Mouse (Mus musculus) ovary, adult 18-20 months (tissue): ENCODE measurements at regions not wholly inside any gene's neighbourhood (a gene's known extent, or its start where the extent isn't known, plus 50 kb on each side); places are given as distances from the start of the nearest gene placed in this dataset.

Experiments
- DNase-seq: peaks from one replicate; pipeline ENCODE4 v3.0.0; 2022; ENCODE audit warnings: low spot score, mixed read lengths

DNA sequence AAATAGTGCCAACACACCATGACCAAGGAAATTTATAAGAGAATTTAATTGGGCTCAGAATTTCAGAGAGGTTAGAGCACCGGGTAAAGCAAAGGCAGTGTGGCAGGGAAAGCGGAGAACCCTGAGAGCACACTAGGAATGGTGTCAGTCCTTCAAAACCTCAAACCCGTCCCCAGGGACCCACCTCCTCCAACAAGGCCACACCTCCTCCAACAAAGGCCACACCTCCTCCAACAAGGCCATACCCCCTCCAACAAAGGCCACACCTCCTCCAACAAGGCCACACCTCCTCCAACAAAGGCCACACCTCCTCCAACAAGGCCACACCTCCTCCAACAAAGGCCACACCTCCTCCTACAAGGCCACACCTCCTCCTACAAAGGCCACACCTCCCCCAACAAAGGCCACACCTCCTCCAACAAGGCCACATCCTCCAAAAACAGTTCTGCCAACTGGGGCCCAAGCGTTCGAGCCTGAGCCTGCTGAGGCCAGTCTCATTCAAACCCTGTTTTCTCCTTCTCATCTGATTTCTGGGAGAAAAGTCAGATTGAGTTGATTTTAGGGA, 109.8 kb upstream of the Zfp217 start:
- no peak for DNase-seq

DNA sequence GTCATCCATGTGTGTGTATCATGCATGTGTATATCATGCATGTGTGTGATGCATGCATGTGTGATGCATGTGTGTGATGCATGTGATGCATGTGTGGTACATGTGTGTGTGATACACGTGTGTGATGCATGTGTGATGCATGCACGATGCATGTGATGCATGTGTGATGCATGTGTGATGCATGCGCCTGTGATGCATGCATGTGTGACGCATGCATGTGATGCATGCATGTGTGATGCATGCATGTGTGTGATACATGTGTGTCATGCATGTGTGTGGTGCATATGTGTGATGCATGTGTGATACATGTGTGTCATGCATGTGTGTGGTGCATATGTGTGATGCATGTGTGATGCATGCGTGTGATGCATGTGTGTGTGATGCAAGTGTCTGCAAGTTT, 108.1 kb upstream of the Zfp217 start:
- no peak for DNase-seq

DNA sequence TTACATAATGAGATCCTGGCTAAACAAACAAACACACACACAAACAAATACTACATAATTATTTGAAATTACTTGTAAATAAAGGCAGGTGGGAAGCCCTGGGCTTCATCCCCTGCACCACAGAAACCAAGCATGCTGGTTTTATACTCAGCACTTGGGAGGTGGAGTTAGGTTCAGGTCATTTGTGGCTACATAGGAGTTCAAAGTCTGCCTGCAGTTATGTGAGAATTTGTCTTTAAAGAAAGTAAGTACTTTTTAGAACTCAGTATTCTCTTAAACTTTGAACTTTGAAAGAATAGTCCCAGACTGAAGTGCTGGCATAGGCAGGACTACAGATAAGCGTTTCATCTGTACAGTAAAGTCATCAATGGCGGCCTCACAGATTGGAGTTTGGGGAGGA, 107.6 kb upstream of the Zfp217 start:
- DNase-seq: no peak

DNA sequence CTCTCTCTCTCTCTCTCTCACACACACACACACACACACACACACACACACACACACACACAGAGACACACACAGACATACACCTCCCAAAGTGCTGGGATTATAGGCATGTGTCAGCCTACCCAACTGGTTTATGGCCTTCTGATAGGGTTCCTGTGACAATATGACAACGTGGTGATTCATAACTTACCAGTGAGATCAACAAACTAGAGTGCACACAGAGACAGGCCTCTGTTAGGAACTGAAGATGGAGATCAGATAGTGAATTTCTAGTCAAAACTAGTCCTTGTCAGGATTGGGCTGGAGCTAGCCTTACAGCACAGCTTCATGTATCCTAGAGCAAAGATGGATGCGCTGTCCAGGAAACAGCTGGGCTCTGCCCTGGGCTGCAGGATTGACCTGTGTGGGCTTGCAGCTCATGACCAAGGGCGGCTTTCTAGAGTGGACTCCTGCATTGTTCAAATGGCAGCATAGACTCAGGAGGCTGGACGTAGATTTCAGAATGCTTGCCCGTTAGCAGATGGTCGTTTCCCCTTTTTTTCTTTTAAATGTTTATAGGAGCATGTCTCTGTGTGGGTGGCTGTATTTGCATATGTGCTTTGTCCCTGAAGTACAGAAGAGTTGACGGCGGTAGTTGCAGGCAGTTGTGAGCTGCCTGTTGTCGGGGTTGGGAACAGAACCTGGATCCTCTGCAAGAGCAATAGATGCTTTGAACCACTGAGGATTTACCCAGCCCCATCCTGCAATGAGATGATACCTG, 106.0 kb upstream of the Zfp217 start:
- no peak for DNase-seq

DNA sequence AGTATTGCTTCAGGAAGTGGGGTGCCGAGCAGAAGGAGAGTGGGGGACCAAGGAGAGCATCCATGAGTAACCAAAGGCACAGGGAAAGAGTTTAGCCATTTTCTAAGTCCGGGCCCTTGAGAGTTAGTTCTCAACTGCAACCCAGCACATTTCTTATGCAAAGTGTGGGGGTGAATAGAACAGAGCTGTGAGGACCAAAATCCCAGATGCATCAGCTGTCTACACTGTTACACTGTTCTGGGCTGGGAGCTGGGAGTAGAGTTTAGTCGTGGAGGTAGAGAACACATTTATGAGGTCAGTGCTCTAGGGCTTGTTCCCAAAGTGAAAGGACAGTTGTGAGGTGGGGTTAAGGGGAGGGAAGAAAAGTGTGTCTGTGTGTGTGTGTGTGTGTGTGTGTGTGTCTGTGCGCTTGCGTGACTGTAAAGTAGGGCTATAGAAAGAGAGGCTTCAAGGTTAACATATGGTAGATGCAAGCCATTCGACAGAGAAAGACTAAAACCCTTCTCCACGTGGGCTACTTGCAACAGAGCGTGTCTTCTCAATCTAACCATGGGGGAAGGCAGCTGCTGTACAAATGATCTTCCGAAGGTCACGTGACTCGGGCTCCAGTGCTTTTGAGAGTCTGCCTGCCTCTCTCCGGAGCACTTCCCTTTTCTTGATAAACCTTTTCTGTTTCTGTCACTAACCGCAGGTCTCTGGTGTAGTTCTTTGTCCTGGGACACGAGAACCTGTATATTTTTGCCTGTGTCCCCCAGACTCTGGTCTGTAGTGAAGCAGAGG, 104.5 kb upstream of the Zfp217 start:
- no peak for DNase-seq

DNA sequence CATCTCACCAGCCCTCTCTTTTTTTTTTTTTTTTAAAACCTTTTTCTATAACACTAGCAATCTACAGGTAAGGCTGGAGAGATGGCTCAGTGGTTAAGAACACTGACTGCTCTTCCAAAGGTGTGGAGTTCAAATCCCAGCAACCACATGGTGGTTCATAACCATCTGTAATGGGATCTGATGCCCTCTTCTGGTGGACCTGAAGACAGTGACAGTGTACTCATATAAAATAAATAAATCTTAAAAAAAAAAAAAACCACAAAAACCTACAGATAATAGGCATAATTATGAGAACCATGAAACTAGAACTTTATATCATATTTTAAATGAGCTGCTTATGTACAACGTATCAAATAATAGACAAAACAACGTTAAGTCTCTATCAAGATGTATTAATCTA, 102.8 kb upstream of the Zfp217 start:
- no peak for DNase-seq

DNA sequence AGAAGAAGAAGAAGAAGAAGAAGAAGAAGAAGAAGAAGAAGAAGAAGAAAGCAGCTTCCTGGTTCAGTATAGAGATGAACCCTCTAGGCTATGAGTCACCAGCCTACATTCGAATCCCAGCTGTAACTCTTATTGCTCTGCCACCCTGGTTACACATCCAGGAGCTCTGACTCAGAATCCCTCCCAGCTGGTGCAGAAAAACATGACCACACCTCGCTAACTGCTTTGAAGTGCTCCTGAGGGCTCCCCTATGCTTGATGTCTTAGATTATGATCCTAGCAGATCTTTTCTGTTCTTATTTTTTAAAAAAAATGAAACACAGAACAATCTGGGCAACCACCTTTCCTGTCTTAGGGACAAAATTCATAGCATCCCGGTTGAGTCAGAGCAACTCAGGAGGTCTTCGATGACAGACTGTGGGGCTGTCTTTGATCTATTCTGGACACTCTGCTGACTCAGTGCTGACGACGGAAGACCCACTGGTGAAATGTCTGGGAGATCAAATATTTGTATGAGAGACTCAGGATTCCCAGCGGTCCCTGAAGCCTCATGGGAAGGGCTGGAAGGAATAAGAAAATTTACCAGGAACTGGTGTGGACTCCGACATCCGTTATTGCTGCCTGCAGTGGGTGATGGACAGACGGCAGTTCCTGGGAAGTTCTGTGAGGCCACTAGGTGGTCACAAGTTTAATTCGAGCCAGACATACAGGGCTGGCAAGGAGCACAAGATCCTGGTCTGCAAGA, 100.0 kb upstream of the Zfp217 start:
- no peak for DNase-seq

DNA sequence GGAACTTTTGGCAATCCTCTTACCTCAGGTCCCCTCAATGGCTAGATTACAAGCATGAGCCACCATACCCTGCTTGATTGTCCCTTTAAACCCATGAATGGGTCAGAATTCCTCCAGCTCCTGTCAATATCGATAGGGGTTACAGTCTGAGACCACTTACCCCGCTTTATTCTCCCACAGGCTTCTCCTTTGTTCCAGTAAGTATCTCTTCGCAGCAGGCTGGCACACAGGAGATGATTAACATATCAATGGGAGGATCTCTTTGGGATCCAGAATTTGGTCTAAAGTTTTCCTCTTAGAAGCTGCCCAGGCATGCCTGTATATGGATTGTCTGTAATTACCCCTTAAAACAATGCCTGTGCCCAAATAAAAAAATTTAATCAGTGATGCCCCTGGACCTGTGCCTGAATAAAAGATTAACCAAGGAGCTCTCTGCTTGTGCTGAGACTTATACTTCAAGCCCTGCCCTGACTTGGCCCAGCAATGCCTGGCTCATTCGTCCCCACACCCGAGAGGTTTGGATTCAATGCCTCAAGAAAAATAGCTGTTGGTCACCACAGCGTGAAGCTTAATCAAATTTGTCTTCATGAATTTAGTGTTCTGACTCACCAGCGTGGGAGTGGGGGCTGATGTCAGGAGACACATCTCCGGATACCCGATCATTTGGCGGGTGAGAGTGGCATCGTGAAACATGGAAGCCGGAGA, 97.9 kb upstream of the Zfp217 start:
- DNase-seq: no peak

DNA sequence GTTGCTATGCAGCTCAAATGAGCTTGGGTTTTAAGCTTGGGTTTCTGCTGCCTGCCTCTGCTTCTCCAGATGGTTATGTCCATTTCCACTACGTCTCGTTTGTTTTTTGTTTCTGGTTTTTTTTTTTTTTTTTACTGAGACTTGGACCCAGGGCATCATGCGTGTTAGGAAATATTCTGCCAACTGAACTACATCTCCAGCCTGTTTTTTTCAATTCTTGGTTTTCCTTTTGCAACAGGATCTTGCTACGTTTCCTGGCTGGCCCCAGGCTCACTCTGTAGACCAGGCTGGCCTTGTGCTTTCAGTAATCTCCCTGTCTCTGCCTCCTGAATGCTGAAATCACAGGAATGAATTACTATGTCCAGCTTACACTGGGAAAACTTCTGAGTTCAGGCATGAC, 96.2 kb upstream of the Zfp217 start:
- DNase-seq: no peak

DNA sequence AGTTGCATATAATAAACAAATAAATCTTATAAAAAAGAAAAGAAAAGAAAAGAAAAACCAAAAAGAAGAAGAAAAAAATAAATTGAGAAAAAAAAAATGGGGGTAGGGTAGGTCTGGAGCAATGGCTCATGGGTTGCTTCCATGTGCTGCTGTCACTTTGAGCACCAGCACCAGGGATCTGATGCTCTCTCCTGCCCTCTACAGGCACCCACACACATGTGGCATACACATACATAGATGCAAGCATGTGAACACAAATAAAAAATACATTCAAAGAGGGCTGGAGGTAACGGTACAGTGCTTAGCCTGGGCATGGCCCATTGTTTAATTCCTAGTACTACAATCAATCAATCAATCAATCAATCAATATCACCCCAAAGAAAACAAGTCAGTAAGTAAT, 90.1 kb upstream of the Zfp217 start:
- DNase-seq: no peak

DNA sequence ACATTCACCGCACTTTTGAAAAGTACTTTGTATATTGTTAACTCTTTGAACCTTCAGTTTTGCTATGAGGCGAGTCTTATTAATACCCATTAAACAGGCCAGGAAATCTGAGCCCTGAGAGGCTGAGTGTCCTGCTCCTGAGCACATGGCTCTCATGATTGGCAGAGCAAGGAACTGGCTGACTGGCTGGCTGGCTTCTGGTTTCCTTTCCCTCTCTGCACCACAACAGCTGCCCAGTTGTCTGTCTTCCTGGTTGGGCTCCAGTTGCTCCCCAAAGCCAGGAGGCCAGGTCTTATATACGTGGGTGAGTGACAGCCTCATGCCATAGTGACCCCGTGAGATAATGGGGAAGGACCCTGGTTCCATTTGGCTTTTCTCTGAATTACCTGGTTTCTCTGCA, 85.5 kb upstream of the Zfp217 start:
- DNase-seq: no peak

DNA sequence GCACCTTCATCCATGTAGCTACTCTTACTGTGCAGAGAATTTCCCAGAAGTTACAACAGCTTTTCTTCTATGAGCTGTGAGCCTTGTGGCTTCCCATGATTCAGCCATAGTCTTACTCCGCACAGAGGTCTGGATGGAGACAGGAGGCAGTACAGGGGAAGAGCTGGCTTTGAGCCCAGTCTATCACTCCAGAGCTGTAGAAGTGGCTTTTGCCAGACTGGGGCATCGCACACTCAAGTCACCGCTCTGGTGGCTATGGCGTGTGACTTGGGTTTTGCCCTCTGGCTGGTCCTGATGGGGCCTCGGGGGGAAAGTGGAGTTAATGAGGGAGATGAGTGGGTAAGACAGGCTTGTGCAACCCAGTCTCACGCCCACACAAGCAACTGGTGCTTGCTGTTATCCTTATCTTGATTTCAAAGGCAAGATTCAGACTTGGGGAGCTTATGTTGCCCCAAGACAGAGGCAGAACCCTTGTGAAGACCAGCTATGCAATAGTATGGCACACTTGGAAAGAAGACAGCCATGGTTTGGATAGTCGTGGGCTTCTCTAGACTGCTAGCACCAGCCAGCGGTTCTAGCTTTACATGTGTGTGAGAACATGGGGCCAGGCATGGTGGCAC, 81.7 kb upstream of the Zfp217 start:
- DNase-seq: no peak

DNA sequence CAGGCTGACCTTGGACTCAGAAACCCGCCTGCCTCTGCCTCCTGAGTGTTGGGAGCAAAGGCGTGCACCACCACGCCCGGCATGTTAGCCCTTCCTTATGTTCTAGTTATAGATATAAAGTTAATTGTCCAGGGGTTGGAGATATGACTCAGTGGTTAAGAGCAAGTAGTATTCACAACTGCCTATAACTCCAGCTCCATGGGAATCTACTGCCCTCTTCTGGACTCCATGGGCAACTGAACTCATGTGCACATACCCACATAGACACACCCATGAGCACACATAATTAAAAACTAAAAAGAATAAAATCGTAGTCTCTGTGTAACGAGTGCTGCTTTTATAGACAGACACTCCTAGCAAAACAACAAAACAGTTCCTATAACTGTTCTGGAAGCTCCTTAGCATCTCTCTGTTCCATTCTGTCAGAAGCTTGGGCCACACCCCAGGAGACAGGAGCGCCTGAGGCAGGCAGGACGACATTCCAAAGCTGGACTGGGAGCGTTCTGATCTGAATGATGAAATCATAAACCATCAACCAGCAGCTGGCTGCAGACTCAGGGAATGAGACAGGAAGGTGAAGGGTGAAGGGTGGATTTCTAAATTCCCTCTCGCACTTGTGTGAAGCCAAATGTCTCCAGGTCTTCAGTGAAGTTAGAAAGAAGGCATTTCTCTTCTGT, 80.6 kb upstream of the Zfp217 start:
- DNase-seq: no peak

DNA sequence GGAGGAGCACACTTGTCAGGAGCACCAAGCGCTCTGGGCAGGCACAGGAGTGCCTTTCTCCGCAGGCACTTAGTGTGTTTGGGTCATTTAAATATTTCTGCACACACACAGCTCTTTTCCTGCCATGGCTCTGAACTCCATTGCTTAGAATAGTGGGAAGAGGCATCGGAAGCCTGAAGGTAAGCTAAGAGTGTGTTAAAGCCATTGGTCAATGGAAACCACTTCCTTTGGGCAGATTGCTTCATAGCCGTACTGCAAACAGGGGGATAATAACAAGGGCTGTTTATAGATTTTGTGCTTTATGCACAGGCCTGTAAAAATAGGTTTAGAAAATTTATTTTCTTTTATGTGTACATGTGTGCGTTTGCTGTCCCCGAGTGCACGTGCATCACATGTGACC, 76.0 kb upstream of the Zfp217 start:
- DNase-seq: no peak

DNA sequence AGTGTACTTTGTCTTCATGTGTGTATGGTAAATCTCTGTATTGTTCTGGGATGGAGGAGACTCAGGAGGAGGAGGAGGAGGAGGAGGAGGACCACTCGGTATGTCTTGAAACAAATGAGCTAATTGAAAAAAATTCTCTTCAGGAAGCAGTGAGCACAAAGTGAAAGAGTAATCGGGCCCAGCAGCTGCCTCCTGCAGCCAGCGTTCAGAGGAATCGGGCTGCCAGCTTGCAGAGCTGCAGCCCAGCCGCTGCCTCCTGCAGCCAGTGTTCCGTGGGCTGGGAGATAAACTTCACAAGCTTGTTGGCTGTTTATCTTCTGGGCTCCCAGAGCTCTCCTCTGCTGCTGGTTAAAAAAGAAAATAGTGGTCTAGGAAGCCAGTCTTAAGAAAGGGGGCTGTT, 74.9 kb upstream of the Zfp217 start:
- no peak for DNase-seq

DNA sequence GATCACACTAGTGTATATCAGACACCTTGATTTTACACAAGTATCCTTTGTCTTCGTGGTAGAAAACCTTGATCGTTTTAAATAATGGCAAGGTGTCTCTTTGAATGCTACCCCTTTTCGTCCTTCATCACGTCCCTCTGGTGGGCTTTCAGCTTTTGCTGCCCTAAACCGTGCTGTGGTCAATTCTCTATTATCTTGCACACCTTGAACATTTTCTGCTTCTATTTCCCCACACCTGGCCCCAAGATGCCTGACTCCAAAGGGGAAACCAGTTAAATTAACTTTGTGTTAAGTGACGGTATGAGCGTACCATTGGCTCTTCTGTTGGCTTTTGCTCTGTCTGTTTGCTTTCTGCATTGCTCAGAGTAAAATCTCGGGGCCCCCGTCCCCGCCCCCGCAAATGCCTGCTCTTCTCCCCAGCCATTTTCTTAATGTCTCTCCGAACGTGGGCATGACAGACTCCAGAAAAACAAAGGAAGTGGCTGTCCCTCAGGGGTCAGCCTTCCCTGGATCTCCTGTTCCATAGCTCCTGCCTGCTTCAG, 74.2 kb upstream of the Zfp217 start:
- no peak for DNase-seq

DNA sequence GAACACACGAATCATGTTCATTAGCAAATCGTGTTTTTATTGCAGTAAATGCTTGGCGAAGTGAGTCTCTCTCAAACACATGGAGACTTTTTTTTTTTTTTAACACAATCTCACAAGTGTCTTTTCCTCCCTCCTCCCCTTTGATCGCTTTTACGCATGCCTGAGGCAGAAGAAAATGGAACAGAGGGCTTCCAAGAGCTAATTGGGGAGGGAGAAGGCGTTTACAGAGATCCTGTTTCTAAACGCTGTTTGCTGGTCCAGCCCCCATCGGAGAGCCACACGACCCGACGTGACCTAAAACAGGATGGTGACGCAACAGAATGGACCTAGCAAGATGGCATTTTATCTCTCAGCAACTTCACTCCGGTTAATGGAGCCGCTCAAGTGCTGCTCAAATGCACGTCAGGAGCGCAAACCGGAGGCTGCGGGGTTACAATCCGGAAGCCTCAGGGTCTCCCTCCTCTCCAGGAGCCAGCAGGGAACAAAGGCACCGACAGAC, 73.0 kb upstream of the Zfp217 start:
- DNase-seq: no peak

DNA sequence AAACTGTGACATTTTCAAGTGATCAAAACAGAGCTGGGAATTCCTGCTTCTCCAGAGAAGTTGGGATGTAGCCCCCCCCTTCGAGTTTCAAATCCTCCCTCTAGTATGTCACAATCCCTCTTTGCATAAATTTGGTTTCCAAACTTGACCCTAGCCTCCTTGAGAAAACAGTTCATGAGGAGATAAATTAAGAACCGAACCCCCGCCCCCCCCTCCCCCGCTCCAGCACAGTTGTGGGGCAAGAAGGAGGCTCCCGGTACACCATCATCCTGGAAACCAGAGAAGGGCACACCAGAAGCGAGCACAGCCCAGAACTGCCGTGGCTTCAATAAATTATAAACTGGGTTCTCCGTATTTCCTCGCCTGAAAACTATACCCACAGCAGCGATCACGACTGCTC, 72.5 kb upstream of the Zfp217 start:
- no peak for DNase-seq

DNA sequence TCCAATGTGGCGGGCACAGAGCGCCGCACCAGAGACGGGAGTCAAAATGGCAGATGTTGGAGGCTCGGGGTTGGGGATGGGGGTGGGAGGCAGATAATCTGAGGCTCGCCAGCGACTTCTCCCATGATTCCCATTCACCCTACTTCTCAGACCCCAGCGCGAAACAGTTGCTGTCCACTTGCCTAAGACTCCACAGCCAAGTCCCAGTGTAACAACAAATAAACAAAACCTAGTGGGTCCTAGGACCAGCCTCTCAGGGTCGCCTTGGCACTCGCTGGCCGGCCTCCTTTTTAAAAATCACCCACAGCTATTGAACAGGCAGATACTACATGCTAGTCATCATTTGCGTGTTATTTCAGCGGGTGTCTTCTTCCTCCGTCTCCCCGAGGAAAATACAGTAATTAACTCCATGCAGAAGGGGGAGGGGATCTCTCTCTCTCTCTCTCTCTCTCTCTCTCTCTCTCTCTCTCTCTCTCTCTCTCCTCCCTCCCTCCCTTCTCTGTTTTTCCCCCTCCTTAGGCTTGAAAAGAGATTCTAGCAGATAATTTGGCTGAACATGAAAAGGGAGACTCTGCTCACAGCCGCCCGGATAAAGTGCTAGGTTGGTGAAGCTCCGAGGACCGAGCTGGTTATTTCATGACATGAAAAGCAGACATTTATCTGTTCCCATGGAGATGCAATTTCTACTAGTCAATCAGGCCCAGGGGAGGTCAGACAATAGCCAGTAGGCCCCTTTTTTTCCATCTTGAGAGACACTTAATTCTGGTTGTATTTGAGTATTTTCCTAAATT, 71.9 kb upstream of the Zfp217 start:
- no peak for DNase-seq

DNA sequence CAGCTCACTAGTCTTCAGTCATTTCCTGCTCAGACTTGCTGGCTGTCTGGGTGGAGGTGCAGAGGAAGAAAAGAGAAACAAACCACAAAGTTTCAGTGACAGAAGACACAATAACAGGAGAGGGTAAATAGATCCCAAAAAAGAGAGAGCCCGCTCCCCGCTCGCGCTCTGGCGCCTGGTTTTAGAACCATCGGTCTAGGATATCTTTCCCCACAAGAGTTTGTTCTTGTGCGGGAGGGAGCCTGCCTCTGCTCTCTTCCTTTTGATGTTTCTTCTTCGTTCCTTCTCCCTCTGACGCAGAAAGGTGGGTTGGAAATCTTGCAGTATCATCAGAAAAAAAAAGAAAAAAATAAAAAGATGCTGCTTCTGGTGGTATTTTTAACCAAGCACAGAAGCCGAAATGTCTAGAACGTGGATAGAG, 71.3 kb upstream of the Zfp217 start:
- DNase-seq: no peak
